Mouse (Mus musculus): Measurements from ENCODE around the gene Fxyd7. TPM values are rescaled to one million over a fixed set of nuclear protein-coding genes. Genes with fewer than 3 reads are reported as not detected.

Fxyd7 gene
- polyA plus RNA-seq, 1 experiment from 2014 or later: 1.4 TPM

GRCm38 (mm10) chr7:31002650-31003049 is 48.6 kb downstream of the Fxyd7 start:
- no peak overlapping the region for H3K4me2 ChIP-seq
- H3K36me3 ChIP-seq: no peaks in the 10 kb centered on the region
- no peaks in the 10 kb centered on the region for H3K9me3 ChIP-seq (replicated peaks)
- 42% methylated on average over 8 of the region's 8 CpGs for WGBS
- H3K27me3 ChIP-seq (replicated peaks): no peaks in the 10 kb centered on the region
- H3K9ac ChIP-seq: no peak overlapping the region
- peak; percentile 61 for ATAC-seq (ENCODE audit: insufficient number of reproducible peaks, low FRiP score)
- no peak overlapping the region for H3K27ac ChIP-seq (ENCODE audit: poor library complexity, severe bottlenecking)
- H3K4me1 ChIP-seq (replicated peaks): peaks cover 23% of the 10 kb centered on the region
- H3K4me3 ChIP-seq: no peak overlapping the region

GRCm38 (mm10) chr7:31000505-31001020 is 50.7 kb downstream of the Fxyd7 start:
- H3K4me3 ChIP-seq: no peak overlapping the region
- H3K36me3 ChIP-seq: no peaks in the 10 kb centered on the region
- peaks cover 15% of the 10 kb centered on the region for H3K9me3 ChIP-seq (replicated peaks)
- peak overlapping the region; percentile 11; the same call in 1 of the 2 replicates for H3K9ac ChIP-seq
- peak overlapping the region; percentile 32 for H3K4me2 ChIP-seq
- WGBS: 11% methylated on average over 7 of the region's 7 CpGs
- peak overlapping the region; percentile 75 for H3K27ac ChIP-seq (ENCODE audit: poor library complexity, severe bottlenecking)
- ATAC-seq (ENCODE audit: insufficient number of reproducible peaks, low FRiP score): peak; percentile 80
- H3K4me1 ChIP-seq (replicated peaks): peaks cover 23% of the 10 kb centered on the region
- H3K27me3 ChIP-seq (replicated peaks): no peaks in the 10 kb centered on the region

- H3K4me1 ChIP-seq (replicated peaks): peaks cover 18% of the 10 kb centered on the region
- no peak overlapping the region for H3K4me2 ChIP-seq
- H3K4me3 ChIP-seq: no peak overlapping the region
- ATAC-seq (ENCODE audit: insufficient number of reproducible peaks, low FRiP score): no peak
- no peak overlapping the region for H3K9ac ChIP-seq
- peaks cover 16% of the 10 kb centered on the region for H3K9me3 ChIP-seq (replicated peaks)
- H3K27ac ChIP-seq (ENCODE audit: poor library complexity, severe bottlenecking): no peak overlapping the region
- 86% methylated on average over 2 of the region's 2 CpGs for WGBS
- H3K27me3 ChIP-seq (replicated peaks): no peaks in the 10 kb centered on the region
- no peaks in the 10 kb centered on the region for H3K36me3 ChIP-seq
Observed at GRCm38 (mm10) chr7:30996491-30996890, 54.8 kb downstream of the Fxyd7 start.

GRCm38 (mm10) chr7:30993986-30994385 is 57.3 kb downstream of the Fxyd7 start:
- ATAC-seq (ENCODE audit: insufficient number of reproducible peaks, low FRiP score): no peak
- Histone ChIP-seq H3K4me3 (no peak overlapping the region), H3K36me3 (no peaks in the 10 kb centered on the region), H3K4me2 (no peak overlapping the region), H3K4me1 (replicated peaks) (peaks cover 4% of the 10 kb centered on the region; the same call in 1 of the 2 replicates), H3K27me3 (replicated peaks) (no peaks in the 10 kb centered on the region), H3K9me3 (replicated peaks) (peaks cover 16% of the 10 kb centered on the region), H3K27ac (ENCODE audit: poor library complexity, severe bottlenecking) (no peak overlapping the region), H3K9ac (no peak overlapping the region)
- WGBS: 79% methylated on average over 5 of the region's 5 CpGs

Small RNAs within 50 kb of the gene (microRNA-seq; reads per million reads assigned to microRNA genes)
- not detected for gene Mir7050

Other genes starting within 250 kb of the Fxyd7 start
- gene Ffar2, start 227.7 kb downstream of the Fxyd7 start, polyA plus RNA-seq (2016; fragmentation: Nextera tagmentation; extraction: Ambion mirVana): not detected in 2 replicates
- gene Ffar3, start 195.3 kb downstream of the Fxyd7 start, polyA plus RNA-seq (2016; fragmentation: Nextera tagmentation; extraction: Ambion mirVana): not detected in 2 replicates
- not detected in 2 replicates for gene Ffar1, start 189.9 kb downstream of the Fxyd7 start, polyA plus RNA-seq (2016; fragmentation: Nextera tagmentation; extraction: Ambion mirVana)
- not detected in 2 replicates for gene Cd22, start 171.1 kb downstream of the Fxyd7 start, polyA plus RNA-seq (2016; fragmentation: Nextera tagmentation; extraction: Ambion mirVana)
- gene Mag, start 136.6 kb downstream of the Fxyd7 start, polyA plus RNA-seq (2016; fragmentation: Nextera tagmentation; extraction: Ambion mirVana): 0.18 TPM in 1 of 2 replicates, not detected in the other
- gene Hamp2, start 126.8 kb downstream of the Fxyd7 start, polyA plus RNA-seq (2016; fragmentation: Nextera tagmentation; extraction: Ambion mirVana): not detected in 2 replicates
- not detected in 2 replicates for gene Hamp, start 107.4 kb downstream of the Fxyd7 start, polyA plus RNA-seq (2016; fragmentation: Nextera tagmentation; extraction: Ambion mirVana)
- 18.4 and 22.5 TPM in 2 replicates for gene Usf2, start 94.7 kb downstream of the Fxyd7 start, polyA plus RNA-seq (2016; fragmentation: Nextera tagmentation; extraction: Ambion mirVana)
- gene Lsr, start 78.0 kb downstream of the Fxyd7 start, polyA plus RNA-seq (2016; fragmentation: Nextera tagmentation; extraction: Ambion mirVana): 13.1 and 13.8 TPM in 2 replicates
- gene Fam187b, start 77.7 kb downstream of the Fxyd7 start, polyA plus RNA-seq (2016; fragmentation: Nextera tagmentation; extraction: Ambion mirVana): 0.53 and 0.60 TPM in 2 replicates
- gene Fxyd5, start 9.0 kb downstream of the Fxyd7 start, polyA plus RNA-seq (2016; fragmentation: Nextera tagmentation; extraction: Ambion mirVana): 34.8 and 37.3 TPM in 2 replicates
- 927 and 934 TPM in 2 replicates for gene Fxyd1, start 5.7 kb upstream of the Fxyd7 start, polyA plus RNA-seq (2016; fragmentation: Nextera tagmentation; extraction: Ambion mirVana)
- gene Lgi4, start 7.9 kb upstream of the Fxyd7 start, polyA plus RNA-seq (2016; fragmentation: Nextera tagmentation; extraction: Ambion mirVana): 0.14 TPM in 1 of 2 replicates, not detected in the other
- 0.15 and 0.23 TPM in 2 replicates for gene Fxyd3, start 25.2 kb upstream of the Fxyd7 start, polyA plus RNA-seq (2016; fragmentation: Nextera tagmentation; extraction: Ambion mirVana)
- gene Hpn, start 63.8 kb upstream of the Fxyd7 start, polyA plus RNA-seq (2016; fragmentation: Nextera tagmentation; extraction: Ambion mirVana): 1.9 and 2.0 TPM in 2 replicates
- gene Scn1b, start 75.5 kb upstream of the Fxyd7 start, polyA plus RNA-seq (2016; fragmentation: Nextera tagmentation; extraction: Ambion mirVana): 5.3 and 5.7 TPM in 2 replicates
- 63.4 and 64.6 TPM in 2 replicates for gene Gramd1a, start 104.4 kb upstream of the Fxyd7 start, polyA plus RNA-seq (2016; fragmentation: Nextera tagmentation; extraction: Ambion mirVana)
- gene Scgb2b2, start 239.0 kb upstream of the Fxyd7 start, polyA plus RNA-seq (2016; fragmentation: Nextera tagmentation; extraction: Ambion mirVana): not detected in 2 replicates
- not detected in 2 replicates for gene Scgb1b2, start 240.4 kb upstream of the Fxyd7 start, polyA plus RNA-seq (2016; fragmentation: Nextera tagmentation; extraction: Ambion mirVana)

Data from heart, embryonic 12.5 days (tissue).